ENCODE assay signal across 10 mouse cellular contexts in the genomic region with DNA sequence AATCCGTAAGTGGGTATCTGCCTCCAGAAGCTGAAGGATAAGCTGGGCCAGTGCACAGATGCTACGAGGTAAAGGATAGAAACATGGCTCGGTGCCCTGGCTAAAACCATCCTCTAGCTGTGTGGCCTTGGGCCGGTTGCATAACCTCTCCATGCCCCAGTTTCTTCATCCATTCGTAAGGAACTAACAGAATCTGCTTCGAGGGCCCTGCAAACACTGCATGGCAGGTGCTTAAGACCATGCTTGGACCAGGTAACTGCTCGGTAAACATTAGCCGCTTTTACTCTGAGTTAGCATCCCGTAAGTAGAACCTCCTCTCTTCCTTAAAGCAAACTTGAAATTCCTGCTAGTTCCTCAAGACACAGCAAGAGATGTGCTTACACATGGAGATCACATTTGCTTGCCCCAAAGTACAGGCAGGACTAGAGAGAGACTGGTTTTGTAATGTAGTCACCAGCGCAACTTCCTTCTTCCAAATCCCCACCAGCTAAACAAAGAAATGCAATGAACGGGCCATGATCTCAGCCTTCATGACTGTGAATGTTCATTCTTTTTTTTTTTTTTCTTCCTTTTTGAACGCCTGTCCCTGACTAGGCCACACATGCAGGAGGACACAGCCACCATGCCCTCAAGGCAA. TPM values are rescaled to one million over a fixed set of nuclear protein-coding genes. Genes with fewer than 3 reads are reported as not detected.
DNase-seq lines count a peak whose midpoint lies in the region; ATAC-seq lines count a peak whose summit lies in the region.
"Had no signal": no experiment of that assay in that cellular context is flagged by ENCODE, and none has a peak within 500 bp of the region (broad histone marks: within the 10 kb centered on the region; RNA-seq: fewer than 3 reads in every experiment).

No protein-coding gene starts in this region.

- no peak overlapping the region for H3K4me3 ChIP-seq in heart, embryonic 10.5 days

- H3K9me3 ChIP-seq in heart, embryonic 10.5 days: no peaks in the 10 kb centered on the region

- peak; percentile 34 to 47; a peak in 1 of 4 replicates for ATAC-seq in hematopoietic stem cell, adult 5-6 weeks (replicated peaks in 1 of 2; ENCODE audit: insufficient read depth in 1 of 2, low FRiP score in 2 of 2, low TSS enrichment in 1 of 2, low read depth in 1 of 2, poor library complexity in 2 of 2, severe bottlenecking in 2 of 2)
- ATAC-seq in megakaryocyte-erythroid progenitor cell, adult 5-6 weeks (replicated peaks; ENCODE audit: low FRiP score, low TSS enrichment, poor library complexity, severe bottlenecking): no peak
- ATAC-seq: intestine, embryonic 16.5 days had no signal

- WGBS in heart, embryonic 10.5 days: 85% methylated on average over 12 of the region's 12 CpGs

- peak overlapping the region; percentile 79; the same call in 1 of the 2 replicates for H3K27ac ChIP-seq in heart, embryonic 10.5 days

- H3K4me1 ChIP-seq in heart, embryonic 10.5 days: peaks cover 53% of the 10 kb centered on the region

- H3K36me3 ChIP-seq in heart, embryonic 10.5 days: peaks cover 7% of the 10 kb centered on the region; the same call in 1 of the 2 replicates

- no peaks in the 10 kb centered on the region for H3K27me3 ChIP-seq in heart, embryonic 10.5 days (ENCODE audit: insufficient read depth, poor library complexity, severe bottlenecking)

- no peak for DNase-seq in heart, embryonic 10.5 days (ENCODE audit: low spot score)
- DNase-seq in heart, postnatal 36 days: no peak
- DNase-seq in 416B (ENCODE audit: low read depth): peak; percentile 42
- peak; percentile 90 for DNase-seq in brain, adult 2 months (ENCODE audit: low read depth, low spot score)
- no peak for DNase-seq in urinary bladder, postnatal 10 days (ENCODE audit: low spot score)
- DNase-seq in B cell, adult 2 months: no peak
- DNase-seq: layer of hippocampus, postnatal 36 days had no signal

- intact Hi-C loops in heart, postnatal 36 days (cut with DNase I): no loop called here

RNA-seq across cellular contexts. Expression of a gene that starts 28.0 kb away (rescaled TPM):
- polyA plus RNA-seq in heart, embryonic 10.5 days (2016; fragmentation: Nextera tagmentation; extraction: Ambion mirVana): 1.8 and 1.9 TPM in 2 replicates
- 10 to 100 TPM; 24.6 to 36.3 TPM for total RNA-seq in heart, postnatal 36 days (2021)
- total RNA-seq in hematopoietic stem cell, adult 5-6 weeks (2017): 0.40 and 1.1 TPM in 2 replicates
- 3.2 and 4.0 TPM in 2 replicates for total RNA-seq in megakaryocyte-erythroid progenitor cell, adult 5-6 weeks (2014; fragmentation: Nextera tagmentation)
- 0.61 and 1.1 TPM in 2 replicates for total RNA-seq in megakaryocyte-erythroid progenitor cell, adult 5-6 weeks (2017)

Comparison
In these comparisons a context has a peak if more than half of its experiments do, and no peak if none do; other contexts are left out.
1. DNase-seq: peak in 416B (single experiment) and brain, adult 2 months (single experiment); none in heart, embryonic 10.5 days (single experiment), heart, postnatal 36 days (0 of 2), urinary bladder, postnatal 10 days (single experiment) and B cell, adult 2 months (0 of 2).
2. RNA of a gene that starts 28.0 kb away (total RNA-seq): 24.6 to 36.3 TPM in heart, postnatal 36 days; 0.61 to 4.0 TPM in megakaryocyte-erythroid progenitor cell, adult 5-6 weeks and 0.40 to 1.1 TPM in hematopoietic stem cell, adult 5-6 weeks; every median in the first group is over 4 times any median in the second.